Mouse (Mus musculus): ENCODE data around the gene Thy1.
A peak's percentile ranks its signal among the peaks of the same experiment; 100 is the strongest.

Thy1 gene

GRCm38 (mm10) chr9:44037106-44037505, 6.1 kb upstream of the Thy1 start:
- no peak for DNase-seq

GRCm38 (mm10) chr9:44041511-44042395, 1.4 kb upstream of the Thy1 start:
- no peak for DNase-seq

- no peak for DNase-seq
These were observed 846 bp upstream of the Thy1 start for GRCm38 (mm10) chr9:44042396-44042680.

GRCm38 (mm10) chr9:44043708-44044425, 683 bp downstream of the Thy1 start:
- peak; percentile 29 for DNase-seq

- no peak for DNase-seq
These were observed 1.4 kb downstream of the Thy1 start for GRCm38 (mm10) chr9:44044426-44045157.

GRCm38 (mm10) chr9:44045158-44045883, 2.1 kb downstream of the Thy1 start:
- no peak for DNase-seq

- DNase-seq, result no peak
These were observed 2.7 kb downstream of the Thy1 start for GRCm38 (mm10) chr9:44045884-44046272.

GRCm38 (mm10) chr9:44046426-44046825, 3.2 kb downstream of the Thy1 start:
- DNase-seq, result no peak

- no peak for DNase-seq
These were observed 3.9 kb downstream of the Thy1 start for GRCm38 (mm10) chr9:44047071-44047470.

- DNase-seq, result no peak
These were observed 4.6 kb downstream of the Thy1 start for GRCm38 (mm10) chr9:44047571-44048490.

- no peak for DNase-seq
These were observed 5.6 kb downstream of the Thy1 start for GRCm38 (mm10) chr9:44048541-44049380.

- no peak for DNase-seq
These were observed 6.4 kb downstream of the Thy1 start for GRCm38 (mm10) chr9:44049381-44050165.

- DNase-seq, result no peak
These were observed 9.7 kb downstream of the Thy1 start for GRCm38 (mm10) chr9:44052855-44053254.

GRCm38 (mm10) chr9:44053936-44054335, 10.8 kb downstream of the Thy1 start:
- no peak for DNase-seq

- no peak for DNase-seq
These were observed 15.4 kb downstream of the Thy1 start for GRCm38 (mm10) chr9:44058606-44059005.

GRCm38 (mm10) chr9:44065177-44065576, 22.0 kb downstream of the Thy1 start:
- DNase-seq, result no peak

GRCm38 (mm10) chr9:44066785-44067225, 23.6 kb downstream of the Thy1 start, which contains the start of gene Usp2:
Gene Usp2 (plus strand): TSS chr9:44067021.
- peak; percentile 99 for DNase-seq

- no peak for DNase-seq
These were observed 24.2 kb downstream of the Thy1 start for GRCm38 (mm10) chr9:44067241-44067959.

GRCm38 (mm10) chr9:44067960-44068330, 24.8 kb downstream of the Thy1 start:
- DNase-seq, result no peak
